Mouse (Mus musculus): ENCODE data around the gene Large2. TPM values are rescaled to one million over a fixed set of nuclear protein-coding genes. Genes with fewer than 3 reads are reported as not detected.

Large2 gene
- total and polyA plus RNA-seq, 3 experiments = 0.19 to 1.5 (median 0.89) TPM

GRCm38 (mm10) chr2:92370375-92370774 lies 4.3 kb downstream of the Large2 start:
- Histone ChIP-seq H3K27ac (ENCODE audit: insufficient read depth, low read depth) (no peak overlapping the region), H3K27me3 (replicated peaks) (peaks cover 9% of the 10 kb centered on the region), H3K36me3 (replicated peaks in 1 of 2; ENCODE audit: control insufficient read depth in 1 of 2, insufficient read depth in 1 of 2, low read length in 1 of 2) (peaks cover 0 to 7% of the 10 kb centered on the region in 2 experiments), H3K4me1 (ENCODE audit: control insufficient read depth in 1 of 2, insufficient read depth in 2 of 2) (peaks cover 13 to 23% of the 10 kb centered on the region in 2 experiments), H3K4me3 (replicated peaks in 1 of 3; ENCODE audit: low read depth in 2 of 3, low read length in 2 of 3, poor library complexity in 1 of 3) (peak overlapping the region in 1 of 3 experiments; percentile 5), H3K9ac (ENCODE audit: insufficient read depth, low read depth) (no peak overlapping the region), H3K79me2 (replicated peaks; ENCODE audit: control insufficient read depth, extremely low read depth, insufficient read depth, poor library complexity, severe bottlenecking) (no peaks in the 10 kb centered on the region), H3K9me3 (replicated peaks; ENCODE audit: low read length) (no peaks in the 10 kb centered on the region), H3K4me2 (ENCODE audit: insufficient read depth, low read depth, poor library complexity, severe bottlenecking) (0 out of 2 replicates have a peak overlapping the region, but pooled peaks have one; percentile 23)
- in situ Hi-C loops (cut with MboI; ENCODE audit: low pct_ligation_motif_present, low pct_unique_long_range_greater_than_20kb, low sequenced_read_pairs) (no loop called here), dilution Hi-C loops (cut with MboI; ENCODE audit: extremely low pct_ligation_motif_present, extremely low pct_unique_long_range_greater_than_20kb, low sequenced_read_pairs) (no loop called here)
- TF ChIP-seq IRF4 (IDR thresholded peaks at IDR 0.05; ENCODE audit: low read depth, low read length) = no peak
- TF ChIP-seq JUN (IDR thresholded peaks at IDR 0.05; ENCODE audit: insufficient read depth, low read depth, low read length) = no peak
- no peak for TF ChIP-seq NRF1 (IDR thresholded peaks at IDR 0.05; ENCODE audit: low read depth, low read length)
- no peak for DNase-seq (ENCODE audit: extremely low read depth)

DNA sequence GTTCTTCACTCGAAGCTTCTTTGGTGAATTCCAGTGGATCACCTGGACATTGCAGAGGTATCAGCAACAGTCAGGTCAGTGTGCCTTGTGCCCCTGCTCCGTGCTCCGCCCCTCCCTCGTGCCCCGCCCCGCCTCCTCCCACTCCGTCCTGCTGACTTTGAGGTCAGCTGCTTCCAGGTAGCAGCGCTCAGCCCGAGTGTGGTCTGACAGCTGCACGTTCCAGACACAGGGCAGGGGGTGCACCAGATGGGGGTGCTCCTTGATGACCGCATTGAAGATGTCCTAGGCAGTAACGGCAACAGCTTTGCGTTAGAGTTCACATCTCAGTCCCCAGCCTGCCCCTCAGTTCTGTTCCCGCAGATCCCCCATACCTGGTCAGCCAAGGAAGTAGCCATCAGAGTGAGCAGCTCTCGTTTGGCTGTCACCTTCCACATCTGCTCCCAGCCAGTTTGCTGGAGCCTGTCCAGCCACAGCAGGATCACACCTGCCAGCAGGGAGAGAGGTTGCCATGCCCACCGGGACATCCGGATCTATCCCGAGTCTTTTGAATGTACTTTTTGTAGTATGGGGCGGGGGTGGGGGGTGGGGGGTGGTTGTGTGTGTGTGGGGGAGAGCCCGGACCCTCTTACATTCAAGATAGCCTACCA lies 7.2 kb downstream of the Large2 start:
- no peaks in the 10 kb centered on the region for H3K79me2 ChIP-seq (replicated peaks; ENCODE audit: control insufficient read depth, extremely low read depth, insufficient read depth, poor library complexity, severe bottlenecking)
- no peak overlapping the region for H3K4me3 ChIP-seq (replicated peaks in 1 of 3; ENCODE audit: low read depth in 2 of 3, low read length in 2 of 3, poor library complexity in 1 of 3)
- dilution Hi-C loops (cut with MboI; ENCODE audit: extremely low pct_ligation_motif_present, extremely low pct_unique_long_range_greater_than_20kb, low sequenced_read_pairs) (no loop called here), in situ Hi-C loops (cut with MboI; ENCODE audit: low pct_ligation_motif_present, low pct_unique_long_range_greater_than_20kb, low sequenced_read_pairs) (no loop called here)
- H3K27ac ChIP-seq (ENCODE audit: insufficient read depth, low read depth) = no peak overlapping the region
- peaks cover 6% of the 10 kb centered on the region for H3K27me3 ChIP-seq (replicated peaks)
- peaks cover 12 to 13% of the 10 kb centered on the region in 2 experiments for H3K4me1 ChIP-seq (ENCODE audit: control insufficient read depth in 1 of 2, insufficient read depth in 2 of 2)
- H3K9ac ChIP-seq (ENCODE audit: insufficient read depth, low read depth) = no peak overlapping the region
- no peak for DNase-seq (ENCODE audit: extremely low read depth)
- H3K9me3 ChIP-seq (replicated peaks; ENCODE audit: low read length) = no peaks in the 10 kb centered on the region
- TF ChIP-seq EP300 (IDR thresholded peaks at IDR 0.05; ENCODE audit: low read length) (no peak), NRF1 (IDR thresholded peaks at IDR 0.05; ENCODE audit: low read depth, low read length) (no peak), ZNF384 (IDR thresholded peaks at IDR 0.05; ENCODE audit: low read depth, low read length) (no peak), RAD21 (IDR thresholded peaks at IDR 0.05; ENCODE audit: low read depth, low read length) (no peak), RCOR1 (conservative IDR thresholded peaks at IDR 0.05; ENCODE audit: low read depth, low read length) (no peak), CHD2 (IDR thresholded peaks at IDR 0.05; ENCODE audit: low read length) (no peak), NELFE (IDR thresholded peaks at IDR 0.05; ENCODE audit: low read depth, low read length) (no peak), MAX (IDR thresholded peaks at IDR 0.05; ENCODE audit: low read length) (no peak), MAZ (IDR thresholded peaks at IDR 0.05; ENCODE audit: low read depth, low read length) (no peak)
- peaks cover 10 to 28% of the 10 kb centered on the region in 2 experiments for H3K36me3 ChIP-seq (replicated peaks in 1 of 2; ENCODE audit: control insufficient read depth in 1 of 2, insufficient read depth in 1 of 2, low read length in 1 of 2)
- H3K4me2 ChIP-seq (ENCODE audit: insufficient read depth, low read depth, poor library complexity, severe bottlenecking) = no peak overlapping the region

- peaks cover 1 to 6% of the 10 kb centered on the region in 2 experiments for H3K4me1 ChIP-seq (ENCODE audit: control insufficient read depth in 1 of 2, insufficient read depth in 2 of 2)
- no peak overlapping the region for H3K9ac ChIP-seq (ENCODE audit: insufficient read depth, low read depth)
- in situ Hi-C loops (cut with MboI; ENCODE audit: low pct_ligation_motif_present, low pct_unique_long_range_greater_than_20kb, low sequenced_read_pairs) (no loop called here), dilution Hi-C loops (cut with MboI; ENCODE audit: extremely low pct_ligation_motif_present, extremely low pct_unique_long_range_greater_than_20kb, low sequenced_read_pairs) (no loop called here)
- H3K79me2 ChIP-seq (replicated peaks; ENCODE audit: control insufficient read depth, extremely low read depth, insufficient read depth, poor library complexity, severe bottlenecking) = no peaks in the 10 kb centered on the region
- no peak for DNase-seq (ENCODE audit: extremely low read depth)
- no peak overlapping the region for H3K4me2 ChIP-seq (ENCODE audit: insufficient read depth, low read depth, poor library complexity, severe bottlenecking)
- TF ChIP-seq UBTF (IDR thresholded peaks at IDR 0.05; ENCODE audit: low read depth, low read length) = no peak
- no peak for TF ChIP-seq CHD2 (IDR thresholded peaks at IDR 0.05; ENCODE audit: low read length)
- no peak for TF ChIP-seq NELFE (IDR thresholded peaks at IDR 0.05; ENCODE audit: low read depth, low read length)
- TF ChIP-seq MAX (IDR thresholded peaks at IDR 0.05; ENCODE audit: low read length) = no peak
- TF ChIP-seq PAX5 (IDR thresholded peaks at IDR 0.05; ENCODE audit: low read length) = no peak
- no peak for TF ChIP-seq MAFK (IDR thresholded peaks at IDR 0.05; ENCODE audit: insufficient replicate concordance, low read length)
- no peak for TF ChIP-seq ZMIZ1 (IDR thresholded peaks at IDR 0.05; ENCODE audit: low read depth, low read length)
- no peaks in the 10 kb centered on the region for H3K27me3 ChIP-seq (replicated peaks)
- H3K36me3 ChIP-seq (replicated peaks in 1 of 2; ENCODE audit: control insufficient read depth in 1 of 2, insufficient read depth in 1 of 2, low read length in 1 of 2) = peaks cover 19 to 42% of the 10 kb centered on the region in 2 experiments
- H3K4me3 ChIP-seq (replicated peaks in 1 of 3; ENCODE audit: low read depth in 2 of 3, low read length in 2 of 3, poor library complexity in 1 of 3) = no peak overlapping the region
- H3K27ac ChIP-seq (ENCODE audit: insufficient read depth, low read depth) = no peak overlapping the region
- no peaks in the 10 kb centered on the region for H3K9me3 ChIP-seq (replicated peaks; ENCODE audit: low read length)
These were observed 9.1 kb downstream of the Large2 start for GRCm38 (mm10) chr2:92365568-92365967.
